Mouse (Mus musculus) MEL (cell line): Measurements from ENCODE around the gene Tacr3. TPM values are rescaled to one million over a fixed set of nuclear protein-coding genes. Genes with fewer than 3 reads are reported as not detected.

Source experiments
- DNase-seq: peaks from one replicate; pipeline ENCODE4 v3.0.0; 2011; ENCODE audit warnings: low read depth, low spot score
- H3K27ac ChIP-seq: 2 replicates; pipeline ENCODE4 v1.5.1; 2012; ENCODE audit warnings: low read depth, mild to moderate bottlenecking, control low read depth, low read length, moderate library complexity; ENCODE audit not compliant: control insufficient read depth
- H3K27me3 ChIP-seq, 2 experiments: fragments of 150-350 bp in 1 of 2; sonication (generic) in 1 of 2; 2 replicates each; pipeline ENCODE4 v1.6.1; 2012; ENCODE audit warnings: low read length in 2 of 2, mild to moderate bottlenecking in 2 of 2, improper control_type of control experiment in 1 of 2, moderate library complexity in 1 of 2; ENCODE audit not compliant: insufficient read depth in 2 of 2, control insufficient read depth in 1 of 2
- H3K36me3 ChIP-seq, 2 experiments: 2 replicates each; pipeline ENCODE4 v1.6.1; 2012 to 2014; ENCODE audit warnings: low read length in 2 of 2, improper control_type of control experiment in 1 of 2, inconsistent platforms in 1 of 2, mild to moderate bottlenecking in 1 of 2; ENCODE audit not compliant: insufficient read depth in 2 of 2, control insufficient read depth in 1 of 2
- H3K4me1 ChIP-seq, 2 experiments: fragments of 150-350 bp in 1 of 2; sonication (generic) in 1 of 2; 2 replicates each; pipeline ENCODE4 v1.6.1; 2012; ENCODE audit warnings: low read length in 2 of 2, improper control_type of control experiment in 1 of 2, mild to moderate bottlenecking in 1 of 2; ENCODE audit not compliant: insufficient read depth in 2 of 2, control insufficient read depth in 1 of 2
- H3K4me3 ChIP-seq, 2 experiments: fragments of 150-350 bp in 1 of 2; sonication (generic) in 1 of 2; 2 replicates each; pipeline ENCODE4 v1.5.1; 2012; ENCODE audit warnings: low read depth in 2 of 2, low read length in 2 of 2, mild to moderate bottlenecking in 2 of 2, moderate library complexity in 2 of 2, control low read depth in 1 of 2, improper control_type of control experiment in 1 of 2; ENCODE audit not compliant: control insufficient read depth in 1 of 2, insufficient read depth in 1 of 2
- H3K79me2 ChIP-seq: 2 replicates; pipeline ENCODE4 v1.6.1; 2012; ENCODE audit warnings: mild to moderate bottlenecking, low read length, moderate library complexity; ENCODE audit not compliant: control insufficient read depth, poor library complexity, insufficient read depth
- H3K9ac ChIP-seq: 2 replicates; pipeline ENCODE4 v1.6.1; 2012; ENCODE audit warnings: low read depth, mild to moderate bottlenecking, control low read depth, low read length, moderate library complexity; ENCODE audit not compliant: control insufficient read depth, poor library complexity, severe bottlenecking
- H3K9me3 ChIP-seq: fragments of 150-350 bp; sonication (generic); replicated peaks from 2 replicates; pipeline ENCODE4 v1.6.1; 2012; ENCODE audit warnings: mild to moderate bottlenecking, low read length, improper control_type of control experiment, moderate library complexity; ENCODE audit not compliant: insufficient read depth
- CHD1 ChIP-seq: IDR thresholded peaks from 2 replicates; pipeline ENCODE4 v1.6.1; 2012; ENCODE audit warnings: low read depth, mild to moderate bottlenecking, inconsistent platforms, low read length, improper control_type of control experiment
- CHD2 ChIP-seq: IDR thresholded peaks from 2 replicates; pipeline ENCODE4 v1.6.1; 2011; ENCODE audit warnings: low read length, improper control_type of control experiment
- CTCF ChIP-seq, 3 experiments: IDR thresholded peaks in 2 of 3; conservative IDR thresholded peaks in 1 of 3; 2 replicates each; pipeline ENCODE4 v1.5.1; 2011 to 2012; ENCODE audit warnings: low read length in 3 of 3, low read depth in 2 of 3, mild to moderate bottlenecking in 2 of 3, improper control_type of control experiment in 1 of 3, inconsistent platforms in 1 of 3, mixed read lengths in 1 of 3, moderate library complexity in 1 of 3; ENCODE audit not compliant: control insufficient read depth in 1 of 3, insufficient read depth in 1 of 3, poor library complexity in 1 of 3, severe bottlenecking in 1 of 3
- ELF1 ChIP-seq: IDR thresholded peaks from 2 replicates; pipeline ENCODE4 v1.6.1; 2014; ENCODE audit warnings: low read depth, mild to moderate bottlenecking, inconsistent platforms, low read length, improper control_type of control experiment, moderate library complexity
- EP300 ChIP-seq, 2 experiments: IDR thresholded peaks; 2 replicates each; pipeline ENCODE4 v1.6.1; 2011; ENCODE audit warnings: improper control_type of control experiment in 2 of 2, low read length in 2 of 2, low read depth in 1 of 2, mild to moderate bottlenecking in 1 of 2
- ETS1 ChIP-seq: IDR thresholded peaks from 2 replicates; pipeline ENCODE4 v1.6.1; 2012; ENCODE audit warnings: low read depth, mild to moderate bottlenecking, inconsistent platforms, low read length, improper control_type of control experiment, moderate library complexity
- JUND ChIP-seq: IDR thresholded peaks from 2 replicates; pipeline ENCODE4 v1.6.1; 2011; ENCODE audit warnings: low read depth, mild to moderate bottlenecking, improper control_type of control experiment, low read length
- MAFK ChIP-seq: IDR thresholded peaks from 2 replicates; pipeline ENCODE4 v1.6.1; 2011; ENCODE audit warnings: low read depth, mild to moderate bottlenecking, low read length, improper control_type of control experiment, borderline replicate concordance
- MAX ChIP-seq: IDR thresholded peaks from 2 replicates; pipeline ENCODE4 v1.6.1; 2011; ENCODE audit warnings: low read length, improper control_type of control experiment
- MYB ChIP-seq: IDR thresholded peaks from 2 replicates; pipeline ENCODE4 v1.6.1; 2011; ENCODE audit warnings: mild to moderate bottlenecking, low read depth, low read length, improper control_type of control experiment
- MYC ChIP-seq: IDR thresholded peaks from 2 replicates; pipeline ENCODE4 v1.6.1; 2011; ENCODE audit warnings: low read depth, mild to moderate bottlenecking, low read length, improper control_type of control experiment, moderate library complexity
- NELFE ChIP-seq: IDR thresholded peaks from 2 replicates; pipeline ENCODE4 v1.6.1; 2011; ENCODE audit warnings: low read depth, low read length, improper control_type of control experiment
- NRF1 ChIP-seq: IDR thresholded peaks from 2 replicates; pipeline ENCODE4 v1.6.1; 2014; ENCODE audit warnings: low read depth, mild to moderate bottlenecking, inconsistent platforms, low read length, improper control_type of control experiment, moderate library complexity; ENCODE audit not compliant: poor library complexity, insufficient read depth, severe bottlenecking
- POLR2AphosphoS5 ChIP-seq: IDR thresholded peaks from 2 replicates; pipeline ENCODE4 v1.6.1; 2012; ENCODE audit warnings: low read depth, borderline replicate concordance, mild to moderate bottlenecking, inconsistent platforms, low read length, moderate library complexity, mixed read lengths
- RAD21 ChIP-seq: IDR thresholded peaks from 2 replicates; pipeline ENCODE4 v1.6.1; 2011; ENCODE audit warnings: mild to moderate bottlenecking, low read depth, low read length, improper control_type of control experiment
- RCOR1 ChIP-seq: IDR thresholded peaks from 2 replicates; pipeline ENCODE4 v1.6.1; 2012; ENCODE audit warnings: low read depth, mild to moderate bottlenecking, inconsistent platforms, low read length, improper control_type of control experiment
- SIN3A ChIP-seq: IDR thresholded peaks from 2 replicates; pipeline ENCODE4 v1.6.1; 2012; ENCODE audit warnings: low read length, improper control_type of control experiment, inconsistent platforms
- SMC3 ChIP-seq: IDR thresholded peaks from 2 replicates; pipeline ENCODE4 v1.6.1; 2011; ENCODE audit warnings: low read depth, low read length, improper control_type of control experiment
- TCF12 ChIP-seq: IDR thresholded peaks from 2 replicates; pipeline ENCODE4 v1.6.1; 2014; ENCODE audit warnings: low read depth, mild to moderate bottlenecking, inconsistent platforms, low read length, improper control_type of control experiment, moderate library complexity
- UBTF ChIP-seq: IDR thresholded peaks from 2 replicates; pipeline ENCODE4 v1.6.1; 2012; ENCODE audit warnings: low read depth, mild to moderate bottlenecking, inconsistent platforms, low read length, improper control_type of control experiment, moderate library complexity, borderline replicate concordance; ENCODE audit not compliant: insufficient read depth
- ZC3H11A ChIP-seq: IDR thresholded peaks from 2 replicates; pipeline ENCODE4 v1.6.1; 2012; ENCODE audit warnings: low read depth, mild to moderate bottlenecking, inconsistent platforms, low read length, improper control_type of control experiment
- ZKSCAN1 ChIP-seq: IDR thresholded peaks from 2 replicates; pipeline ENCODE4 v1.6.1; 2012; ENCODE audit warnings: low read depth, mild to moderate bottlenecking, inconsistent platforms, low read length, improper control_type of control experiment, moderate library complexity
- ZMIZ1 ChIP-seq: IDR thresholded peaks from 2 replicates; pipeline ENCODE4 v1.6.1; 2012; ENCODE audit warnings: low read depth, mild to moderate bottlenecking, inconsistent platforms, low read length, improper control_type of control experiment, moderate library complexity
- ZNF384 ChIP-seq: IDR thresholded peaks from 2 replicates; pipeline ENCODE4 v1.6.1; 2012; ENCODE audit warnings: low read depth, mild to moderate bottlenecking, inconsistent platforms, low read length, improper control_type of control experiment
- polyA plus RNA-seq, 2 experiments: library from polyadenylated mRNA; stranded (reverse) in 1 of 2; unstranded in 1 of 2; fragments of >175 nt in 1 of 2; fragments of >200 nt in 1 of 2; gene quantifications; 2 replicates each; pipeline versions ENCODE4 v1.2.1 to v1.2.4; 2012; ENCODE audit warnings: low replicate concordance in 2 of 2, low read depth in 1 of 2; ENCODE audit not compliant: insufficient read length in 2 of 2, insufficient read depth in 1 of 2, missing spikeins in 1 of 2
- total RNA-seq: library from RNA; depleted of rRNA; stranded (reverse); fragments of 300-350 nt; gene quantifications from 2 replicates; pipeline ENCODE4 v1.2.3, GENCODE M21; 2012

The Tacr3 gene
- total and polyA plus RNA-seq, 3 experiments: not detected

GRCm38 (mm10) chr3:134851342-134851741, 22.5 kb downstream of the Tacr3 start:
- Histone ChIP-seq H3K36me3 (no peaks in the 10 kb centered on the region), H3K79me2 (no peaks in the 10 kb centered on the region), H3K4me1 (no peaks in the 10 kb centered on the region), H3K9me3 (no peaks in the 10 kb centered on the region), H3K9ac (no peak overlapping the region), H3K27ac (no peak overlapping the region), H3K4me3 (no peak overlapping the region), H3K27me3 (no peaks in the 10 kb centered on the region)
- no peak for DNase-seq
- TF ChIP-seq MYB: no peak
- no peak for TF ChIP-seq MAX
- TF ChIP-seq TCF12: no peak
- no peak for TF ChIP-seq ZMIZ1
- TF ChIP-seq CTCF (IDR thresholded peaks at IDR 0.05 in 2 of 3, conservative IDR thresholded peaks at IDR 0.05 in 1 of 3; ENCODE audit: control insufficient read depth in 1 of 3, insufficient read depth in 1 of 3, low read depth in 2 of 3, low read length in 3 of 3, poor library complexity in 1 of 3, severe bottlenecking in 1 of 3): no peak
- no peak for TF ChIP-seq MAFK

GRCm38 (mm10) chr3:134877701-134878100, 48.9 kb downstream of the Tacr3 start:
- Histone ChIP-seq H3K4me1 (no peaks in the 10 kb centered on the region), H3K27me3 (no peaks in the 10 kb centered on the region), H3K4me3 (no peak overlapping the region), H3K27ac (no peak overlapping the region)
- TF ChIP-seq NRF1 (no peak), TCF12 (no peak), POLR2AphosphoS5 (no peak), MYB (no peak), EP300 (IDR thresholded peaks at IDR 0.05; ENCODE audit: low read depth in 1 of 2, low read length in 2 of 2) (no peak), ELF1 (no peak)
- TF ChIP-seq, all 39 proteins: peak for 0
- no peaks in the 10 kb centered on the region for H3K9me3 ChIP-seq
- no peak overlapping the region for H3K9ac ChIP-seq
- DNase-seq: no peak
- H3K79me2 ChIP-seq: no peaks in the 10 kb centered on the region
- no peaks in the 10 kb centered on the region for H3K36me3 ChIP-seq

DNA sequence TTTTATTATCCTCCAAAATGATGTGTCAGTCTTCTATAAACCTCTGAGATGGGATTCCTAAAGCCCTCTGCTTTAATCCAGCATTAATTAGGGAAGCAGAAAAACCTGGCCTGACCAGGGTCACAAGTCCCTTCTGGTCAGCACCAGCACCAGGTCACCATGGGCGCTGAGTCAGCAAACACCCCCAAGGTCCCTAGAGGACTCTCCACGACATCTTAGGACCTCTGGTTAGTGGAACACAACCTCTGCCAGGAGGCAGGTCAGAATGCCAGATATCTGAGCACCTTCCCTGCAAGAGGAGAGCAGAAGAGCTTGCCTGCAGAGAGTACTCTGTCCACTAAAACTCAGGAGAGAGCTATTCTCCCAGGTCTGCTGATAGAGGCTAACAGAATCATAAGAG, 67.0 kb downstream of the Tacr3 start:
- Histone ChIP-seq H3K4me3 (no peak overlapping the region), H3K27ac (no peak overlapping the region), H3K27me3 (no peaks in the 10 kb centered on the region), H3K79me2 (no peaks in the 10 kb centered on the region), H3K36me3 (no peaks in the 10 kb centered on the region), H3K9me3 (no peaks in the 10 kb centered on the region), H3K9ac (no peak overlapping the region)
- no peak for DNase-seq
- TF ChIP-seq JUND (no peak), POLR2AphosphoS5 (no peak), UBTF (no peak), ZNF384 (no peak), ETS1 (no peak), ZC3H11A (no peak), NELFE (no peak), RCOR1 (no peak), ZMIZ1 (no peak), SIN3A (no peak), RAD21 (no peak), MYC (no peak), CHD1 (no peak), ZKSCAN1 (no peak), CHD2 (no peak), SMC3 (no peak)
- TF ChIP-seq, all 39 proteins: peak for 0
- H3K4me1 ChIP-seq: no peaks in the 10 kb centered on the region
